Mouse (Mus musculus) lung, postnatal 0 days (tissue): Measurements from ENCODE around the gene Fcrls. TPM values are rescaled to one million over a fixed set of nuclear protein-coding genes. Genes with fewer than 3 reads are reported as not detected.
A peak's percentile ranks its signal among the peaks of the same experiment; 100 is the strongest.

Source experiments
- ATAC-seq: fragments of 200-750 bp; cut with Nextera tagmentation; 2 replicates; pipeline ENCODE4 v1.8.0; 2017; ENCODE audit warnings: moderate library complexity
- DNase-seq: peaks from one replicate; pipeline ENCODE4 v3.0.0-alpha.2; 2016; ENCODE audit warnings: low spot score
- H3K27ac ChIP-seq: fragments of 300-500 bp; sonication (generic); 2 replicates; pipeline ENCODE4 v1.5.1; 2014; ENCODE audit warnings: antibody characterized with exemption, mild to moderate bottlenecking, low read length, mixed read lengths
- H3K27me3 ChIP-seq: fragments of 300-500 bp; sonication (generic); replicated peaks from 2 replicates; pipeline ENCODE4 v1.6.1; 2014; ENCODE audit warnings: low read length, mixed read lengths; ENCODE audit not compliant: insufficient read depth
- H3K36me3 ChIP-seq: fragments of 300-500 bp; sonication (generic); 2 replicates; pipeline ENCODE4 v1.6.1; 2014; ENCODE audit warnings: low read length, mixed read lengths; ENCODE audit not compliant: insufficient read depth
- H3K4me1 ChIP-seq: fragments of 300-500 bp; sonication (generic); 2 replicates; pipeline ENCODE4 v1.6.1; 2014; ENCODE audit warnings: antibody characterized with exemption, low read depth, low read length, mixed read lengths; ENCODE audit not compliant: insufficient read depth
- H3K4me2 ChIP-seq: fragments of 300-500 bp; sonication (generic); replicated peaks from 2 replicates; pipeline ENCODE4 v1.6.1; 2014; ENCODE audit warnings: low read depth, mild to moderate bottlenecking, low read length, moderate library complexity, mixed read lengths
- H3K4me3 ChIP-seq: fragments of 300-500 bp; sonication (generic); 2 replicates; pipeline ENCODE4 v1.5.1; 2014; ENCODE audit warnings: low read depth, low read length
- H3K9ac ChIP-seq: fragments of 300-500 bp; sonication (generic); replicated peaks from 2 replicates; pipeline ENCODE4 v1.6.1; 2014; ENCODE audit warnings: low read depth, mild to moderate bottlenecking
- H3K9me3 ChIP-seq: fragments of 300-500 bp; sonication (generic); 2 replicates; pipeline ENCODE4 v1.6.1; 2016; ENCODE audit warnings: low read length, mixed read lengths
- CTCF ChIP-seq: IDR thresholded peaks from 2 replicates; pipeline ENCODE4 v1.5.1; 2016; ENCODE audit warnings: antibody characterized with exemption, mild to moderate bottlenecking
- EP300 ChIP-seq: IDR thresholded peaks from 2 replicates; pipeline ENCODE4 v1.6.1; 2016; ENCODE audit warnings: antibody characterized with exemption, mild to moderate bottlenecking, control low read depth
- WGBS: fragments of 180-500 bp; shearing (Covaris S2); extraction: QIAGEN DNeasy Blood & Tissue Kit; methylation state at CpG from one replicate; pipeline ENCODE4 v1.1.7; 2014; 5-methylcytosine and 5-hydroxymethylcytosine counted together
- polyA plus RNA-seq: library from polyadenylated mRNA; unstranded; fragments of >200 nt; fragmentation: Nextera tagmentation; extraction: Ambion mirVana; gene quantifications from 2 replicates; pipeline ENCODE4 v1.2.1, GENCODE M21; 2015

Gene Fcrls
- polyA plus RNA-seq, 1 experiment from 2014 or later = 7.6 TPM

GRCm38 (mm10) chr3:87247292-87247691 lies 16.2 kb downstream of the Fcrls start:
- no peak for DNase-seq
- no peaks in the 10 kb centered on the region for H3K36me3 ChIP-seq
- no peak overlapping the region for H3K4me3 ChIP-seq
- H3K9ac ChIP-seq = no peak overlapping the region
- no peaks in the 10 kb centered on the region for H3K27me3 ChIP-seq
- no peak overlapping the region for H3K4me2 ChIP-seq
- H3K27ac ChIP-seq = no peak overlapping the region
- ATAC-seq = no peak
- WGBS = 55% methylated on average over 3 of the region's 3 CpGs
- TF ChIP-seq EP300 = no peak
- TF ChIP-seq CTCF = no peak
- H3K9me3 ChIP-seq = no peaks in the 10 kb centered on the region
- no peaks in the 10 kb centered on the region for H3K4me1 ChIP-seq

GRCm38 (mm10) chr3:87243654-87244053 lies 19.9 kb downstream of the Fcrls start:
- Histone ChIP-seq H3K9me3 (no peaks in the 10 kb centered on the region), H3K4me1 (no peaks in the 10 kb centered on the region), H3K4me3 (no peak overlapping the region), H3K27ac (no peak overlapping the region), H3K36me3 (no peaks in the 10 kb centered on the region), H3K4me2 (no peak overlapping the region), H3K9ac (no peak overlapping the region), H3K27me3 (no peaks in the 10 kb centered on the region)
- ATAC-seq (no peak), DNase-seq (peak; percentile 73)
- no peak for TF ChIP-seq EP300
- TF ChIP-seq CTCF = peak; percentile 77
- 2% methylated on average over 2 of the region's 2 CpGs for WGBS

GRCm38 (mm10) chr3:87240909-87241308 lies 22.6 kb downstream of the Fcrls start:
- ATAC-seq (no peak), DNase-seq (no peak)
- H3K27me3 ChIP-seq = no peaks in the 10 kb centered on the region
- WGBS = 56% methylated on average over 4 of the region's 4 CpGs
- no peak for TF ChIP-seq EP300
- no peak for TF ChIP-seq CTCF
- H3K4me1 ChIP-seq = no peaks in the 10 kb centered on the region
- no peak overlapping the region for H3K4me3 ChIP-seq
- no peak overlapping the region for H3K27ac ChIP-seq
- no peaks in the 10 kb centered on the region for H3K36me3 ChIP-seq
- H3K9ac ChIP-seq = no peak overlapping the region
- no peak overlapping the region for H3K4me2 ChIP-seq
- no peaks in the 10 kb centered on the region for H3K9me3 ChIP-seq

- DNase-seq (no peak), ATAC-seq (no peak)
- Histone ChIP-seq H3K4me1 (no peaks in the 10 kb centered on the region), H3K27me3 (no peaks in the 10 kb centered on the region), H3K4me2 (no peak overlapping the region), H3K27ac (no peak overlapping the region), H3K9ac (no peak overlapping the region), H3K4me3 (no peak overlapping the region), H3K36me3 (no peaks in the 10 kb centered on the region), H3K9me3 (no peaks in the 10 kb centered on the region)
- TF ChIP-seq CTCF = no peak
- TF ChIP-seq EP300 = no peak
- WGBS = 58% methylated on average over 4 of the region's 4 CpGs
Observed at GRCm38 (mm10) chr3:87223636-87224035, 39.9 kb downstream of the Fcrls start.

- Histone ChIP-seq H3K9me3 (no peaks in the 10 kb centered on the region), H3K4me3 (no peak overlapping the region), H3K4me2 (no peak overlapping the region), H3K4me1 (no peaks in the 10 kb centered on the region), H3K9ac (no peak overlapping the region), H3K27me3 (no peaks in the 10 kb centered on the region), H3K27ac (no peak overlapping the region), H3K36me3 (no peaks in the 10 kb centered on the region)
- DNase-seq (no peak), ATAC-seq (no peak)
- WGBS = 92% methylated on average over 5 of the region's 5 CpGs
- TF ChIP-seq EP300 (no peak), CTCF (no peak)
Observed at GRCm38 (mm10) chr3:87222346-87222745, 41.2 kb downstream of the Fcrls start.

- no peaks in the 10 kb centered on the region for H3K9me3 ChIP-seq
- H3K36me3 ChIP-seq = no peaks in the 10 kb centered on the region
- H3K9ac ChIP-seq = no peak overlapping the region
- DNase-seq (no peak), ATAC-seq (no peak)
- WGBS = 62% methylated on average over 11 of the region's 11 CpGs
- no peak overlapping the region for H3K27ac ChIP-seq
- H3K4me2 ChIP-seq = no peak overlapping the region
- H3K4me1 ChIP-seq = no peaks in the 10 kb centered on the region
- TF ChIP-seq CTCF = no peak
- no peak for TF ChIP-seq EP300
- no peak overlapping the region for H3K4me3 ChIP-seq
- no peaks in the 10 kb centered on the region for H3K27me3 ChIP-seq
Observed at GRCm38 (mm10) chr3:87215176-87215575, 48.4 kb downstream of the Fcrls start.

GRCm38 (mm10) chr3:87214221-87214864 lies 49.2 kb downstream of the Fcrls start:
- no peak for DNase-seq
- Histone ChIP-seq H3K27ac (no peak overlapping the region), H3K36me3 (no peaks in the 10 kb centered on the region), H3K4me2 (no peak overlapping the region), H3K27me3 (no peaks in the 10 kb centered on the region), H3K9ac (no peak overlapping the region), H3K9me3 (no peaks in the 10 kb centered on the region), H3K4me3 (no peak overlapping the region), H3K4me1 (no peaks in the 10 kb centered on the region)
- no peak for TF ChIP-seq CTCF
- TF ChIP-seq EP300 = no peak
- 80% methylated on average over 19 of the region's 19 CpGs for WGBS
- ATAC-seq = no peak
